Mouse (Mus musculus) C3H10T1/2 (cell line): ENCODE results near the gene Pmm1. TPM values are rescaled to one million over a fixed set of nuclear protein-coding genes. Genes with fewer than 3 reads are reported as not detected.

Experiments
- polyA plus RNA-seq, 2 experiments: library from polyadenylated mRNA; unstranded; fragments of >200 nt; fragmentation: generic; extraction: Trizol; gene quantifications; one replicate each; pipeline ENCODE4 v1.2.1; 2012; ENCODE audit warnings: missing spikeins in 2 of 2

Pmm1 gene
- polyA plus RNA-seq = 100 to 1,000 TPM; 110 to 119 TPM

DNA sequence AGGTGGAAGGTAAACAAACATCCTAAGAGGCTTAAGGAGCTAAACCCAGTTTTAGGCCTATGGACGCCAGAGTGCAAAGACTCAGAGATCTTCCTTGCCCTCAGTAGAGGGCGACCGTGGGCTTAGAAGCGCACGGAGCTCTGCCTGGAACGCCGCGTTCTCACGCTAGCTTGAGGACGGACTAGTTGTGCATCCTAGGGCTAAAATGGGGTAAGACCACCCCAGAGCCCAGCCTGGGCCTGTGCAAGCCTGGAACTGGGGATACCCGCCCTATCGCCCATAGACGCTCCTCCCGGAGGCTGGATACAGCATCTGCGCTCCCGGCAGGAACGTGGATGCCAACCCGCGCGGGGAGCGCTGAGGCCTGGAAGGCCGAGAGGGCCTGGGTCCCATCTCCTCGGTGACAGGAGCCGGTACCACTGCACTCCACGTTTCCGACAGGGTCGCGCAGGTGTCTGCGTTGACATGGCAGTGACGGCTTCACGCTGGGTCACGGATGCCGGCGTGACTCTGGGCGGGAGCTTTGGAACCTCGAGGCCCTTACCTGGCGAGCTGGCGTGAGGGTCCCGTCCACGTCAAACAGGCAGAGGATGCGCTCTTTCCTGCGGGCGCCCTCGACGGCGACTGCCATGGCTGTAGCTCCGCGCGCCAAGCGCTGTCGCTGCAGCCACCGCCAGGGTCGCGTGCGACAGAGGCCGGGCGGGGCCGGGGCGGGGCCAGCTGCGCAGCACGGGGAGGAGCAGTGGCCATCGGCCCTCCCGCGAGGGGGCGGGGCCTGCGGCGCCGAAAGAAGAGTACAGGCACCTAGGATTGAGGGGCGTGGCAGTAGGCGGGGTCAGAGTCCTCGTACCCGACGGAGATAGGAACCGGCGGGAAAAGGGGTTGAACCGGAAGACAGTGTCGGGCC lies at the start of gene Pmm1:
TSS of gene Pmm1 (minus strand) at position 760 of the 907 bp plus-strand sequence.

DNA sequence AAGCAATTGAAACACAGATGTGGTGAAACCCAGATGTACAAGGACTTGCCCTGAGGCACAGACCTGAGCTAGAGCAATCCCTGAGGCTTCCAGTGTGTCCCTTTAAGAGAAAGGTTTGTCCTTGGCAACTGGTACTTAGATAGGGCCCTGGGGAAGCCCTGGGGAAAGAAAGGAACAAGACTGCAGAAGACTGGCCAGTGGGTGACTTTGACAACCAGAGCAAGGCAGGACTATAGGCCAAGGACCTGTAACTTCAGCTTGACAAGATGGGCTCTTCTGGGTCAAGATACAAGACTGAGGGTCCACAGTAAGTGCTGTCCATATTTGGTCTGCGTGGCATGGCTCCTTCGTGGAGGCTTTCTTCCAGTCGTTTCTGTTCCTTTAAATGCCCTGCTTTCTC lies 26.9 kb upstream of the Pmm1 start, which contains the start of gene Xrcc6:
TSS of gene Xrcc6 (plus strand) at position 190 of the 400 bp plus-strand sequence.

DNA sequence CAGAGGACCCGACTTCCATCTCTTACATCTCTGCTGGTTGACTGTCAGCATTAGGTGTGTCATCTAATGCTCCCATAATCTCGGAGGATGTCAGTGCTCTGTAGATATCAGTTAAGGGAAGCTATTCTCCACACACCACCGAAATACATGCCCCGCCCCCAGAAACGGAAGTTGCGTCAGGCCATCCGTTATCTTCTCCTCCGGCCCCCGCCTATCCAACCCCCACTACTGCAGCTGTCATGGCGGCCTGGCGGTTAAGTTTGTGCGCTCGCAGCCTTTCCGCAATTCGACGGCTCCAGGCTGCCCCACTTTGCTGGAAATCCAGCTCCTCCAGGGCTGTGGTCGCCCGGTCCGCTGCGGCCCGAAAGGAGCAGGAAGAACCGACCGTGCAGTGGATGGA lies 19.6 kb upstream of the Pmm1 start, which contains the start of gene 1700029P11Rik:
TSS of gene 1700029P11Rik (plus strand) at position 220 of the 400 bp plus-strand sequence.

DNA sequence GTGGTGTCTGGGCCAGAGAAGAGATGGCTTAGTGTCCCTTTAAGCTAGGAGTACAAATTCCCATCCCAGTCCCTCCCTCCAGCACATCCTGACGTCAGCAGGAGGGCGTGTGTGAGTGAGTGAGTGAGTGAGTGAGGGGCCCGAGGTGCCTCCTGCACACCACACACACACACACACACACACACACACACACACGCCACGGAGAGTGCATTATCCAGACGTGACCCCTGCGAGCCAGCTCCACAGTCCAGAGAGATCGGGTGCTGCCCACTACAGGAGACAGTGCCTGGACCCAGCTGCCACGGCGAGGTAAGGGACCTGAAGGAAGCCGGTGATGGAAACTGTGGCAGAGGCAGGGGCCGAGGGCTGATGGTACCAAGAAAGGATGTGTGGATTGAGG lies 24.1 kb downstream of the Pmm1 start, which contains the start of gene Csdc2:
TSS of gene Csdc2 (plus strand) at position 81 of the 400 bp plus-strand sequence.

DNA sequence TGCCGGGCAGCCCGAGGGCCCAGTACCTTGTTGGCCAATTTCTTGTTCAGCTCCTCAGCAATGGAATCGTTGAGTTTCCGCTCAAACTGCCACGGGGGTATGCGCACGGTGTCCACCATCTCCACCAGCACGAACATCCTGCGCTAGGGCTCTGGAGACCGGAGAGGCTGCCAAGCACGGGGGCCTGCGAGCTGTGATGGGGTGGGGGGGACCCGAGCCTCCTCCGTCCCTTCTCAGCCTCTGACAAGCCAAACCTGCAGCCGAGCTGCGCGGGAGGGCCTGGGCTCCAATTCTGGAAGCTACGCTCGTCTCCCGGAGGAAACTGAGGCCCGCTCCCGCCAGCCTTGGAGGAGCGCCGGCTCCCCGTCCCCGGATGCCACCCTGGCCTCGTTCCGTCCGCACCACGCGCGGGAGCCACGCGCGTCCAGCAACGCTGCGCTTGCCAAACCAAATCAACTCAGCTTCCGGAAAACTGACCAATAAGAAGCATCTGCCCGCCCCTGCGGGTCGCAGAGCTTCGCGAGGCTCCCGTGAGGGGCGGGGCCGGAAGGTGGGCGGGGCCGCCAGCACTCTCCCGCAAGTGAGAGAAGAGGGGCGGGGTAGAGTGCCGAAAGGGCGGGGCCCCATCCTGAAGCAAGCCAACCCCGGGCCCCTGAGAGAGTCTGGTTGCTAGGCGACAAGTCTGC lies 34.8 kb downstream of the Pmm1 start, which contains the start of gene Polr3h:
TSS of gene Polr3h (minus strand) at position 481 of the 686 bp plus-strand sequence.

Other genes with a start within 250 kb of the Pmm1 start
- gene Zc3h7b, start 215.9 kb downstream of the Pmm1 start, polyA plus RNA-seq = 10 to 100 TPM; 14.3 to 57.3 TPM
- 100 to 1,000 TPM in 1 of 2 experiments, 10 to 100 TPM in 1; 95.4 to 107 TPM for gene Rangap1, start 215.4 kb downstream of the Pmm1 start, polyA plus RNA-seq
- 100 to 1,000 TPM in 1 of 2 experiments, 10 to 100 TPM in 1; 13.0 to 103 TPM for gene Tef, start 158.5 kb downstream of the Pmm1 start, polyA plus RNA-seq
- 10 to 100 TPM in 1 of 2 experiments, 1 to 10 TPM in 1; 4.6 to 27.0 TPM for gene Tob2, start 102.1 kb downstream of the Pmm1 start, polyA plus RNA-seq
- gene Phf5a, start 89.0 kb downstream of the Pmm1 start, polyA plus RNA-seq = 100 to 1,000 TPM in 1 of 2 experiments, 10 to 100 TPM in 1; 74.6 to 139 TPM
- gene Aco2, start 88.6 kb downstream of the Pmm1 start, polyA plus RNA-seq = 100 to 1,000 TPM; 146 to 306 TPM
- gene Polr3h, start 34.7 kb downstream of the Pmm1 start, polyA plus RNA-seq = 100 to 1,000 TPM; 125 to 258 TPM
- gene Csdc2, start 24.2 kb downstream of the Pmm1 start, polyA plus RNA-seq = 1 to 10 TPM in 1 of 2 experiments, under 1 TPM in 1; 0.05 to 2.0 TPM
- gene 1700029P11Rik, start 19.6 kb upstream of the Pmm1 start, polyA plus RNA-seq = not detected
- 10 to 100 TPM; 23.7 to 40.7 TPM for gene Xrcc6, start 26.9 kb upstream of the Pmm1 start, polyA plus RNA-seq
- gene Desi1, start 72.9 kb upstream of the Pmm1 start, polyA plus RNA-seq = 10 to 100 TPM; 28.2 to 46.7 TPM
- gene Snu13, start 86.7 kb upstream of the Pmm1 start, polyA plus RNA-seq = 100 to 1,000 TPM; 121 to 181 TPM
- under 1 TPM in 1 of 2 experiments, not detected in 1; 0.01 TPM for gene 4930407I10Rik, start 98.2 kb upstream of the Pmm1 start, polyA plus RNA-seq
- gene Mei1, start 109.1 kb upstream of the Pmm1 start, polyA plus RNA-seq = under 1 TPM in 1 of 2 experiments, not detected in 1; 0.01 TPM
- gene Ccdc134, start 167.0 kb upstream of the Pmm1 start, polyA plus RNA-seq = 10 to 100 TPM in 1 of 2 experiments, 1 to 10 TPM in 1; 6.5 to 13.8 TPM
- 100 to 1,000 TPM in 1 of 2 experiments, 10 to 100 TPM in 1; 70.2 to 128 TPM for gene Srebf2, start 186.3 kb upstream of the Pmm1 start, polyA plus RNA-seq